ENCODE assay signal across 41 mouse cellular contexts in the genomic region with DNA sequence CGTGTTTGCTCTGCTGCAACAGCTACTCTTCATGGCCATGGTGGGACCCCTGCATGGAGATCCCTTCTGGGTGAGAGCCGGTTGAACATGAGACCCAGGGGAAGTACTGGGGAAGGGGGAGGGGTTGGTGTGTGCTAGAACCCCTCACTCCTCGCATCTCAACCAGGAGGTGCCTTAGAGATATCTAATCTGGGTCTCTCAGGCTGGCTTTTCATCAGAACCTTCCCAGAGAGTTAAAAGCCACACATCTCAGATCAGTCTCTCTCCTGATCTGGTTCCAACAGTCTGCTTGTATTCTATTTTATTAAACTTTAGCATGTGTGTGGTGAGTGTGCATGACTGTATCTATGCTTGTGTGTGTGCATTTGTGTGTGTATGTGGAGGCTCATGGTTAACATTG. TPM values are rescaled to one million over a fixed set of nuclear protein-coding genes. Genes with fewer than 3 reads are reported as not detected.
"Had no signal": no experiment of that assay in that cellular context is flagged by ENCODE, and none has a peak within 500 bp of the region (broad histone marks: within the 10 kb centered on the region; RNA-seq: fewer than 3 reads in every experiment).

No protein-coding gene starts in this region.

- H3K4me3 ChIP-seq: left cerebral cortex, adult 2 months; limb, embryonic 10.5 days; limb, embryonic 12.5 days; limb, embryonic 13.5 days; limb, embryonic 15.5 days; liver, embryonic 15.5 days; lung, embryonic 15.5 days; megakaryocyte, embryonic 14.5 days; midbrain, embryonic 10.5 days; midbrain, embryonic 12.5 days; midbrain, embryonic 13.5 days; midbrain, embryonic 15.5 days; myocyte; neural tube, embryonic 12.5 days; neural tube, embryonic 13.5 days had no signal

- DNase-seq: left cerebral cortex, postnatal 4 days; liver, postnatal 0 days; lung, adult 18-20 months; lung, adult 2 months; lung, embryonic 14.5 days; lung, postnatal 10 days; lung, postnatal 14 days; lung, postnatal 36 days; lung, postnatal 4 days; midbrain, embryonic 14.5 days had no signal

- H3K27ac ChIP-seq: left cerebral cortex, adult 2 months; limb, embryonic 10.5 days; limb, embryonic 12.5 days; limb, embryonic 13.5 days; limb, embryonic 15.5 days; liver, embryonic 15.5 days; lung, embryonic 15.5 days; macrophage; midbrain, embryonic 10.5 days; midbrain, embryonic 12.5 days; midbrain, embryonic 13.5 days; midbrain, embryonic 15.5 days; neural tube, embryonic 12.5 days; neural tube, embryonic 13.5 days had no signal

- H3K36me3 ChIP-seq: midbrain, embryonic 13.5 days; midbrain, embryonic 15.5 days; neural tube, embryonic 13.5 days had no signal

- ATAC-seq: liver, postnatal 0 days; lung, postnatal 0 days; midbrain, embryonic 13.5 days; midbrain, embryonic 15.5 days; midbrain, embryonic 16.5 days had no signal

- H3K9ac ChIP-seq: limb, embryonic 12.5 days; limb, embryonic 13.5 days; limb, embryonic 15.5 days; liver, embryonic 15.5 days; liver, postnatal 0 days; lung, embryonic 14.5 days; lung, embryonic 15.5 days; midbrain, embryonic 12.5 days; midbrain, embryonic 13.5 days; midbrain, embryonic 15.5 days; neural tube, embryonic 12.5 days; neural tube, embryonic 13.5 days had no signal

- H3K4me2 ChIP-seq: limb, embryonic 12.5 days; limb, embryonic 13.5 days; limb, embryonic 15.5 days; liver, embryonic 15.5 days; lung, embryonic 14.5 days; lung, embryonic 15.5 days; midbrain, embryonic 11.5 days; midbrain, embryonic 12.5 days; midbrain, embryonic 13.5 days; midbrain, embryonic 15.5 days; neural tube, embryonic 12.5 days; neural tube, embryonic 13.5 days had no signal

- H3K9me3 ChIP-seq: limb, embryonic 10.5 days; limb, embryonic 12.5 days; limb, embryonic 13.5 days; limb, embryonic 15.5 days; liver, embryonic 15.5 days; lung, embryonic 15.5 days; megakaryocyte, embryonic 14.5 days; midbrain, embryonic 10.5 days; midbrain, embryonic 12.5 days; midbrain, embryonic 13.5 days; midbrain, embryonic 15.5 days; neural tube, embryonic 12.5 days; neural tube, embryonic 13.5 days had no signal

RNA-seq across cellular contexts. Expression of a gene that starts 22.8 kb away (rescaled TPM):
- total RNA-seq: monocyte, adult 5-6 weeks had no signal

RNA-seq across cellular contexts. Expression of a gene that starts 25.1 kb away (rescaled TPM):
- total RNA-seq: liver, adult 2 months; megakaryocyte progenitor cell, adult 5-6 weeks; megakaryocyte, adult 5-6 weeks; megakaryocyte-erythroid progenitor cell, adult 5-6 weeks; monocyte, adult 5-6 weeks had no signal
- polyA plus RNA-seq: macrophage had no signal

RNA-seq across cellular contexts. Expression of a gene that starts 39.0 kb away (rescaled TPM):
- total RNA-seq: left cerebral cortex, adult 18-20 months; left cerebral cortex, adult 2 months; left cerebral cortex, adult 8-10 months; left cerebral cortex, postnatal 10 days; left cerebral cortex, postnatal 14 days; left cerebral cortex, postnatal 25 days; left cerebral cortex, postnatal 36 days; left cerebral cortex, postnatal 4 days; megakaryocyte progenitor cell, adult 5-6 weeks; megakaryocyte, adult 5-6 weeks; megakaryocyte-erythroid progenitor cell, adult 5-6 weeks; midbrain, postnatal 0 days; monocyte, adult 5-6 weeks had no signal
- polyA plus RNA-seq: liver, adult 2 months; macrophage; midbrain, embryonic 10.5 days; midbrain, embryonic 11.5 days; midbrain, embryonic 13.5 days; midbrain, embryonic 14.5 days; midbrain, embryonic 15.5 days; midbrain, embryonic 16.5 days; midbrain, postnatal 0 days; neural tube, embryonic 12.5 days; neural tube, embryonic 13.5 days had no signal
